Mouse (Mus musculus) midbrain, postnatal 0 days (tissue): ENCODE measurements around the gene Ip6k1. TPM values are rescaled to one million over a fixed set of nuclear protein-coding genes. Genes with fewer than 3 reads are reported as not detected.

Experiments
- ATAC-seq: fragments of 200-750 bp; cut with Nextera tagmentation; 2 replicates; pipeline ENCODE4 v1.8.0; 2017; ENCODE audit warnings: moderate number of reproducible peaks, mild to moderate bottlenecking, moderate TSS enrichment, moderate library complexity; ENCODE audit not compliant: low FRiP score
- DNase-seq: peaks from one replicate; pipeline ENCODE4 v3.0.0-alpha.2; 2015; ENCODE audit warnings: low spot score
- H3K27ac ChIP-seq: fragments of 300-500 bp; sonication (generic); 2 replicates; pipeline ENCODE4 v1.5.1; 2014; ENCODE audit warnings: low read depth, mild to moderate bottlenecking, low read length, mixed read lengths
- H3K27me3 ChIP-seq: fragments of 300-500 bp; sonication (generic); 2 replicates; pipeline ENCODE4 v1.6.1; 2014; ENCODE audit warnings: low read length, control low read depth, mixed read lengths; ENCODE audit not compliant: insufficient read depth
- H3K36me3 ChIP-seq: fragments of 300-500 bp; sonication (generic); 2 replicates; pipeline ENCODE4 v1.6.1; 2014; ENCODE audit warnings: low read length, control low read depth, mixed read lengths; ENCODE audit not compliant: insufficient read depth
- H3K4me1 ChIP-seq: fragments of 300-500 bp; sonication (generic); 2 replicates; pipeline ENCODE4 v1.6.1; 2014; ENCODE audit warnings: mild to moderate bottlenecking, control low read depth, antibody characterized with exemption, low read length, mixed read lengths; ENCODE audit not compliant: insufficient read depth
- H3K4me2 ChIP-seq: fragments of 300-500 bp; sonication (generic); 2 replicates; pipeline ENCODE4 v1.6.1; 2014; ENCODE audit warnings: low read depth, mild to moderate bottlenecking, low read length, mixed read lengths; ENCODE audit not compliant: poor library complexity, severe bottlenecking
- H3K4me3 ChIP-seq: fragments of 300-500 bp; sonication (generic); 2 replicates; pipeline ENCODE4 v1.5.1; 2014; ENCODE audit warnings: low read depth, mild to moderate bottlenecking, low read length, moderate library complexity
- H3K9ac ChIP-seq: fragments of 300-500 bp; sonication (generic); replicated peaks from 2 replicates; pipeline ENCODE4 v1.6.1; 2014; ENCODE audit warnings: mild to moderate bottlenecking, low read length, moderate library complexity, mixed read lengths; ENCODE audit not compliant: poor library complexity, severe bottlenecking
- H3K9me3 ChIP-seq: fragments of 300-500 bp; sonication (generic); 2 replicates; pipeline ENCODE4 v1.6.1; 2016; ENCODE audit warnings: low read length, control low read depth
- CTCF ChIP-seq: IDR thresholded peaks from 2 replicates; pipeline ENCODE4 v1.5.1; 2016; ENCODE audit warnings: antibody characterized with exemption, mild to moderate bottlenecking
- WGBS: fragments of 180-500 bp; shearing (Covaris S2); extraction: QIAGEN DNeasy Blood & Tissue Kit; methylation state at CpG from one replicate; pipeline ENCODE4 v1.1.7; 2014; 5-methylcytosine and 5-hydroxymethylcytosine counted together
- polyA plus RNA-seq: library from polyadenylated mRNA; unstranded; fragments of >200 nt; fragmentation: Nextera tagmentation; extraction: Ambion mirVana; gene quantifications from 2 replicates; pipeline ENCODE4 v1.2.1, GENCODE M21; 2015
- total RNA-seq: library from RNA; depleted of rRNA; stranded (reverse); fragments of >200 nt; gene quantifications from 2 replicates; pipeline ENCODE4 v1.2.3, GENCODE M21; 2014

Gene Ip6k1
- total and polyA plus RNA-seq, 2 experiments from 2014 or later = 94.1 to 249 TPM

DNA sequence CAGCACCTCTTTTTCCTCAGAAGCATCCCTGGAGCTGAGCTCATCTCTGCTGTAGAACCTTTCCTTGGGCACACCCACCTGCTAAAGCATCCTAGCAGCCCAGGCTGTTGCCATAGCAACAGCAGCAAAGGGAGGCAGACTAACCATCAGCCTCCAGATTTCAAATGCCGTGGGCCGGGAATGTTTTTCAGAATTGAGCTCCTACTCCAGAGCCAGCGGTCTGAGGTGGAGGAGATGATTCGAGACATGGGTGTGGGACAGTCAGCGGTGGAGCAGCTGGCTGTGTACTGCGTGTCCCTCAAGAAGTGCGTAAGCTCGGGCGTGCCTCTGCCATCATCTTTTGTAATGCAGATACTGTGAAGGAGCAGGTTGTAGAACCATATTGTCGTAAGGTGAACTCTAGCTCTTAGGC, 40.9 kb upstream of the Ip6k1 start:
- WGBS = 53% methylated on average over 10 of the region's 10 CpGs
- no peaks in the 10 kb centered on the region for H3K9me3 ChIP-seq
- peak overlapping the region; percentile 38 for H3K4me2 ChIP-seq
- H3K9ac ChIP-seq = no peak overlapping the region
- no peak overlapping the region for H3K4me3 ChIP-seq
- no peaks in the 10 kb centered on the region for H3K27me3 ChIP-seq
- DNase-seq (peak; percentile 85), ATAC-seq (peak; percentile 68)
- no peak for TF ChIP-seq CTCF
- H3K36me3 ChIP-seq = no peaks in the 10 kb centered on the region; the same call in 1 of the 2 replicates
- peak overlapping the region; percentile 91 for H3K27ac ChIP-seq
- peaks cover 20% of the 10 kb centered on the region for H3K4me1 ChIP-seq

DNA sequence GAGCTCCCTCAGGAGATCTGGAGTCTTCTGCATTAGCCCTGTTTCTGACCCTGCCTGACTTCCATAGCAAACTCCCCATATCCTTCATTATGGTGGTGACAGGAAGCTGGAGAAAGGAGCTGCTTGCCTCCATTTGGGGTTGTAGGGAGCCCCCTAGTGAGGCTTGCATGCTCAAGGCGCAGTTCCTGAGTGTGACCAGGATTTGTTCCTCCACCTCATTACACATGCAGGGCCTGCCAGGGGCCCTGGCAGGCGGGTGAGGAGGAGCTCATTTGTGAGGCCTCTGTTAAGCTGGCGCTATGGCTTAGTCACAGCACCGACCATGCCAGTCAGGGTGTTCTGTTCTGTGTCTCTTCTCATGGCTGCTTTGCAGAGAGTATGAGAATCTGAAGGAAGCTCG, 40.4 kb upstream of the Ip6k1 start:
- peak; percentile 61; the same call in 1 of the 2 replicates for ATAC-seq
- peak overlapping the region; percentile 91 for H3K27ac ChIP-seq
- TF ChIP-seq CTCF = peak; percentile 78
- H3K4me2 ChIP-seq = peak overlapping the region; percentile 38
- H3K36me3 ChIP-seq = no peaks in the 10 kb centered on the region; the same call in 1 of the 2 replicates
- no peak overlapping the region for H3K4me3 ChIP-seq
- H3K4me1 ChIP-seq = peaks cover 20% of the 10 kb centered on the region
- peak overlapping the region; percentile 8; the same call in 1 of the 2 replicates for H3K9ac ChIP-seq
- H3K27me3 ChIP-seq = no peaks in the 10 kb centered on the region
- WGBS = 34% methylated on average over 5 of the region's 5 CpGs
- peak; percentile 62 for DNase-seq
- H3K9me3 ChIP-seq = no peaks in the 10 kb centered on the region

DNA sequence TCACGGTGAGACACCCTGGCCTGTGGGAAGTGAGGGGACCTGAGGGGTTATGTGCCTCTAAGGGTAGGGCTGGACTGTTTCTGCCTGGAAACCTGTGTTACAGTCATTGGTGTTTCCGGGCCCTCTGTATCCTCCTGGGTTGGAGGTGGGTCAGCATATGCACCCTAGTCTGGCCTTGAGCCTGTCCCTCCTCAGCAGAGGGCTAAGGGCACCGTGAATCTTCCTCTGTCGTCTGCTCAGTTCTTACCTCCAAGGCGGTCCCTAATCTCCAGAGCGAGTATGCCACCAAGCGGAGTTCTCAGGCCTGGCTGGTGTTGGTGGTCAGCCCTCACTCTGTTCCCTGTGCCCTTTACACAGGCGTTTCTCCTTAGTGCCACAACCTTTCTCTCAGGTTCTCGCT, 39.4 kb upstream of the Ip6k1 start:
- Histone ChIP-seq H3K36me3 (no peaks in the 10 kb centered on the region; the same call in 1 of the 2 replicates), H3K4me2 (no peak overlapping the region), H3K4me3 (no peak overlapping the region), H3K27me3 (no peaks in the 10 kb centered on the region), H3K9ac (no peak overlapping the region), H3K27ac (no peak overlapping the region), H3K9me3 (no peaks in the 10 kb centered on the region), H3K4me1 (peaks cover 20% of the 10 kb centered on the region)
- DNase-seq (no peak), ATAC-seq (no peak)
- TF ChIP-seq CTCF = no peak
- WGBS = 92% methylated on average over 9 of the region's 9 CpGs

DNA sequence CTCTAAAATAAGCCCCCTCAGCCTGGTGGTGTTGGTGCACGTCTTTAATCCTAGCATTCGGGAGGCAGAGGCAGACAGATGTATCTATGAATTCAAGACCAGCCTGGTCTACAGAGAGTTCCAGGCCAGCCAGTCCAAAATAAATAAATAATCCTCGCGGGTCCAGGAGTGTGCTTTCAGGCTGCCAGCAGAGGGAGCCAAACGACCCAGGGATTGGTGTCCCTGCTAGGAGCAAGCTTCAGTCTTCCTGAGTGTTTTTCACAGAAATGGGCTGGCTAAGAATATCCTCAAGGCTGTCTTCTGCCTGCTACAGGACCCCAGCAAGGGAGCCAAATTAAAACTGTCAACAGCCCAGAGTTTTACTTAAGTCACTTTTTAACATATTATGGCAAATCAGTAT, 38.6 kb upstream of the Ip6k1 start:
- 22% methylated on average over 5 of the region's 5 CpGs for WGBS

DNA sequence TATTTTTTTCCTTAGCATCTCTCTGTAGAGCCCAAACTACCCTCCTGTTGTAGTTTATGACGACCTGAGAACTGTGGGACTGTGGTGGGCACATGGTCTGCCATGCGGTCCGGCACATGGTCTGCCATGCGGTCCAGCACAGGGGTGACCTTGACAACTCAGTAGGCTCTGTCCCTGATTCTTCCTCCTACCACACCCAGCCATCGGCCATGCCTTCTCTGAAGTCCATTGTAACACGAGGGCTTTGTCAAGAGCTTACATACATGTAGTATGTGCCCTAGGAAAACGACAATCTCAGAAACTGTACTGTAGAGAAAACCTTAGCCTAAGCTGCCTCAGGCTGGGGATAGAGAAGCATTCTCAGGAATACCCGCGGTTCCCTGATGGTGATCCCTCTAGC, 37.6 kb upstream of the Ip6k1 start:
- Histone ChIP-seq H3K27me3 (no peaks in the 10 kb centered on the region), H3K36me3 (no peaks in the 10 kb centered on the region; the same call in 1 of the 2 replicates), H3K27ac (no peak overlapping the region), H3K4me2 (no peak overlapping the region), H3K9ac (no peak overlapping the region), H3K4me3 (no peak overlapping the region), H3K9me3 (no peaks in the 10 kb centered on the region), H3K4me1 (peaks cover 20% of the 10 kb centered on the region)
- ATAC-seq (no peak), DNase-seq (no peak)
- 92% methylated on average over 9 of the region's 9 CpGs for WGBS
- TF ChIP-seq CTCF = no peak

More for the DNA sequence above, 38.6 kb upstream of the Ip6k1 start:
- no peak overlapping the region for H3K27ac ChIP-seq
- peak; percentile 85 for DNase-seq
- no peaks in the 10 kb centered on the region for H3K27me3 ChIP-seq
- no peaks in the 10 kb centered on the region; the same call in 1 of the 2 replicates for H3K36me3 ChIP-seq
- H3K4me1 ChIP-seq = peaks cover 20% of the 10 kb centered on the region
- ATAC-seq = no peak
- H3K9ac ChIP-seq = no peak overlapping the region
- no peak overlapping the region for H3K4me2 ChIP-seq
- H3K9me3 ChIP-seq = no peaks in the 10 kb centered on the region
- TF ChIP-seq CTCF = peak; percentile 93
- H3K4me3 ChIP-seq = no peak overlapping the region

DNA sequence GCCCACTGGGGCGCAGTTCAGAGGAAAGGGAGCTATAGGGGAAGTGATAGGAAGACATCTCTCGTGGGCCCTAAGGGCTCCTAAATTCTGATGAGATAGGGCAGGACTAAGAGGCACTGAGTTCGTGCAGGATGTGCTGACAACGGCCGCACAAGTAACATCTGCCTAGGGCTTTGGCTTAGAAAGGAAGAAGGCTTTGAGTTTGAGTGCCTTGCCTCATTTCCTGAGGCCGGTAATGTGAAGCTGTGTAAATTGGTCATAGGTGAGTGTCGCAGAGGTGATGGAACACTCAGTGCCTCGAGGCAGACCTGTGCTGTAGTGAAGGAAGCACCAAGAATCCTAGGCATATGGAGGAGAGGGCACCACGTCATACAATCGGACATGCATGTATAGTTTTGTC, 35.6 kb upstream of the Ip6k1 start:
- Histone ChIP-seq H3K4me2 (no peak overlapping the region), H3K27ac (no peak overlapping the region), H3K9me3 (no peaks in the 10 kb centered on the region), H3K27me3 (no peaks in the 10 kb centered on the region), H3K9ac (no peak overlapping the region), H3K36me3 (peaks cover 3% of the 10 kb centered on the region; the same call in 1 of the 2 replicates), H3K4me3 (no peak overlapping the region), H3K4me1 (peaks cover 8% of the 10 kb centered on the region)
- 90% methylated on average over 10 of the region's 10 CpGs for WGBS
- no peak for DNase-seq
- ATAC-seq = no peak
- no peak for TF ChIP-seq CTCF
